Mouse (Mus musculus) large intestine, adult 2 months (tissue): ENCODE results near the gene Tgfb1i1. TPM values are rescaled to one million over a fixed set of nuclear protein-coding genes. Genes with fewer than 3 reads are reported as not detected.

Source experiments
- DNase-seq: peaks from one replicate; pipeline ENCODE4 v3.0.0-alpha.2; 2012; ENCODE audit warnings: low read depth, low spot score
- WGBS: fragments of 180-500 bp; shearing (Covaris S2); methylation state at CpG from one replicate; pipeline ENCODE4 v1.1.7; 2018; 5-methylcytosine and 5-hydroxymethylcytosine counted together
- polyA plus RNA-seq: library from polyadenylated mRNA; depleted of rRNA; stranded (reverse); fragments of >200 nt; gene quantifications from 2 replicates; pipeline ENCODE4 v1.2.3, GENCODE M21; 2012; rRNA removed

Tgfb1i1 gene
- polyA plus RNA-seq, 1 experiment, result 53.7 TPM

GRCm38 (mm10) chr7:128281765-128282164 is 35.2 kb downstream of the Tgfb1i1 start:
- 95% methylated on average over 11 of the region's 11 CpGs for WGBS
- DNase-seq, result no peak

GRCm38 (mm10) chr7:128282532-128283244 is 36.1 kb downstream of the Tgfb1i1 start:
- no peak for DNase-seq
- WGBS, result 55% methylated on average over 7 of the region's 7 CpGs

GRCm38 (mm10) chr7:128284047-128284446 is 37.4 kb downstream of the Tgfb1i1 start:
- WGBS, result 73% methylated on average over 5 of the region's 5 CpGs
- DNase-seq, result no peak

GRCm38 (mm10) chr7:128285060-128285459 is 38.4 kb downstream of the Tgfb1i1 start:
- 88% methylated on average over 8 of the region's 8 CpGs for WGBS
- DNase-seq, result no peak

- DNase-seq, result no peak
- 35% methylated on average over 9 of the region's 9 CpGs for WGBS
These were observed 42.4 kb downstream of the Tgfb1i1 start for GRCm38 (mm10) chr7:128288923-128289544.

GRCm38 (mm10) chr7:128294785-128295184 is 48.2 kb downstream of the Tgfb1i1 start:
- no peak for DNase-seq
- WGBS, result 83% methylated on average over 10 of the region's 10 CpGs

- WGBS, result 57% methylated on average over 3 of the region's 3 CpGs
- DNase-seq, result no peak
These were observed 49.9 kb downstream of the Tgfb1i1 start for GRCm38 (mm10) chr7:128296514-128296913.

GRCm38 (mm10) chr7:128297291-128297616 is 50.6 kb downstream of the Tgfb1i1 start:
- no peak for DNase-seq
- WGBS, result 9% methylated on average over 10 of the region's 10 CpGs

- WGBS, result under 1% methylated on average over 47 of the region's 47 CpGs
- peak; percentile 95 for DNase-seq
These were observed 51.2 kb downstream of the Tgfb1i1 start, which contains the start of gene BC017158 for GRCm38 (mm10) chr7:128297617-128298480. TSS of gene BC017158 (minus strand) at chr7:128298170.

- DNase-seq, result no peak
- 64% methylated on average over 8 of the region's 8 CpGs for WGBS
These were observed 52.1 kb downstream of the Tgfb1i1 start for GRCm38 (mm10) chr7:128298481-128299342.

GRCm38 (mm10) chr7:128300952-128301351 is 54.3 kb downstream of the Tgfb1i1 start:
- 76% methylated on average over 3 of the region's 3 CpGs for WGBS
- no peak for DNase-seq

GRCm38 (mm10) chr7:128302151-128302550 is 55.5 kb downstream of the Tgfb1i1 start:
- DNase-seq, result no peak
- WGBS, result 63% methylated on average over 3 of the region's 3 CpGs

- no peak for DNase-seq
- WGBS, result 25% methylated on average over 6 of the region's 6 CpGs
These were observed 57.6 kb downstream of the Tgfb1i1 start for GRCm38 (mm10) chr7:128304198-128304597.

GRCm38 (mm10) chr7:128304907-128305306 is 58.3 kb downstream of the Tgfb1i1 start:
- 2% methylated on average over 5 of the region's 5 CpGs for WGBS
- DNase-seq, result no peak

Other genes with a start within 250 kb of the Tgfb1i1 start
- gene Trim72, start 242.9 kb upstream of the Tgfb1i1 start, polyA plus RNA-seq, result 6.8 and 9.8 TPM in 2 replicates
- 10.1 and 14.0 TPM in 2 replicates for gene Itgam, start 184.2 kb upstream of the Tgfb1i1 start, polyA plus RNA-seq
- gene Gm49368, start 184.1 kb upstream of the Tgfb1i1 start, polyA plus RNA-seq, result 0.02 and 0.04 TPM in 2 replicates
- gene Itgax, start 117.3 kb upstream of the Tgfb1i1 start, polyA plus RNA-seq, result 6.7 and 13.6 TPM in 2 replicates
- gene Itgad, start 92.4 kb upstream of the Tgfb1i1 start, polyA plus RNA-seq, result 1.1 and 1.5 TPM in 2 replicates
- gene Cox6a2, start 40.4 kb upstream of the Tgfb1i1 start, polyA plus RNA-seq, result 1.0 and 1.6 TPM in 2 replicates
- gene Armc5, start 9.5 kb upstream of the Tgfb1i1 start, polyA plus RNA-seq, result 22.1 and 28.9 TPM in 2 replicates
- gene 9130023H24Rik, start 8.8 kb upstream of the Tgfb1i1 start, polyA plus RNA-seq, result 2.2 and 2.7 TPM in 2 replicates
- gene Slc5a2, start 18.8 kb downstream of the Tgfb1i1 start, polyA plus RNA-seq, result not detected in 2 replicates
- gene BC017158, start 51.4 kb downstream of the Tgfb1i1 start, polyA plus RNA-seq, result 25.9 and 53.1 TPM in 2 replicates
- gene Rgs10, start 171.9 kb downstream of the Tgfb1i1 start, polyA plus RNA-seq, result 12.9 and 15.6 TPM in 2 replicates
- 27.0 and 29.6 TPM in 2 replicates for gene Tial1, start 214.9 kb downstream of the Tgfb1i1 start, polyA plus RNA-seq